Mouse (Mus musculus): ENCODE results near the gene Tspan15. TPM values are rescaled to one million over a fixed set of nuclear protein-coding genes. Genes with fewer than 3 reads are reported as not detected.

Gene Tspan15
- total RNA-seq, 2 experiments from 2014 or later = 3.5 to 6.4 TPM

GRCm38 (mm10) chr10:62194461-62194860, 36.6 kb downstream of the Tspan15 start:
- no peak for DNase-seq
- intact Hi-C loops (cut with DNase I) = no loop called here

- no peak for DNase-seq
- intact Hi-C loops (cut with DNase I) = no loop called here
Observed at GRCm38 (mm10) chr10:62194043-62194442, 37.0 kb downstream of the Tspan15 start.

GRCm38 (mm10) chr10:62192701-62193157, 38.3 kb downstream of the Tspan15 start:
- intact Hi-C loops (cut with DNase I) = no loop called here
- peak; percentile 65 to 80 for DNase-seq

- intact Hi-C loops (cut with DNase I) = no loop called here
- DNase-seq = no peak
Observed at GRCm38 (mm10) chr10:62190821-62191220, 40.2 kb downstream of the Tspan15 start.

- intact Hi-C loops (cut with DNase I) = no loop called here
- DNase-seq = no peak
Observed at GRCm38 (mm10) chr10:62189910-62190309, 41.1 kb downstream of the Tspan15 start.

- intact Hi-C loops (cut with DNase I) = no loop called here
- no peak for DNase-seq
Observed at GRCm38 (mm10) chr10:62189303-62189702, 41.7 kb downstream of the Tspan15 start.

- peak; percentile 63 to 79 for DNase-seq
- intact Hi-C loops (cut with DNase I) = loop anchor here (1.0 kb wide), 1 partner anchor 55 kb away; no protein-coding TSS in a partner anchor
Observed at GRCm38 (mm10) chr10:62186882-62187281, 44.2 kb downstream of the Tspan15 start.

- intact Hi-C loops (cut with DNase I) = loop anchor here (1.0 to 5.0 kb wide), 5 partner anchors 78 to 306 kb away; partner anchors contain the start of gene Col13a1
Observed at GRCm38 (mm10) chr10:62183053-62183452, 48.0 kb downstream of the Tspan15 start.

GRCm38 (mm10) chr10:62182471-62183014, 48.5 kb downstream of the Tspan15 start:
- intact Hi-C loops (cut with DNase I) = loop anchor here (1.0 to 5.0 kb wide), 5 partner anchors 77 to 305 kb away; partner anchors contain the start of gene Col13a1
- no peak for DNase-seq

More at GRCm38 (mm10) chr10:62183053-62183452, 48.0 kb downstream of the Tspan15 start:
- DNase-seq = peak; percentile 89 to 91

- DNase-seq = no peak
- intact Hi-C loops (cut with DNase I) = loop anchor here (2.0 to 5.0 kb wide), 4 partner anchors 125 to 304 kb away; partner anchors contain the start of gene Col13a1
Observed at GRCm38 (mm10) chr10:62181701-62182100, 49.4 kb downstream of the Tspan15 start.

GRCm38 (mm10) chr10:62179944-62180343, 51.1 kb downstream of the Tspan15 start:
- DNase-seq = no peak
- intact Hi-C loops (cut with DNase I) = loop anchor here (5.0 kb wide), 3 partner anchors 203 to 303 kb away; partner anchors contain the start of gene Col13a1

GRCm38 (mm10) chr10:62174533-62175313, 56.3 kb downstream of the Tspan15 start:
- no peak for DNase-seq
- intact Hi-C loops (cut with DNase I) = no loop called here

- intact Hi-C loops (cut with DNase I) = no loop called here
- no peak for DNase-seq
Observed at GRCm38 (mm10) chr10:62173941-62174448, 57.1 kb downstream of the Tspan15 start.

GRCm38 (mm10) chr10:62172841-62173553, 58.1 kb downstream of the Tspan15 start:
- no peak for DNase-seq
- intact Hi-C loops (cut with DNase I) = no loop called here

- intact Hi-C loops (cut with DNase I) = no loop called here
Observed at GRCm38 (mm10) chr10:62162410-62162809, 68.6 kb downstream of the Tspan15 start.

GRCm38 (mm10) chr10:62149929-62150328, 81.1 kb downstream of the Tspan15 start:
- intact Hi-C loops (cut with DNase I) = loop anchor here (5.0 kb wide), 1 partner anchor 552 kb away; no protein-coding TSS in a partner anchor
- no peak for DNase-seq

More at GRCm38 (mm10) chr10:62162410-62162809, 68.6 kb downstream of the Tspan15 start:
- DNase-seq = no peak

- no peak for DNase-seq
- intact Hi-C loops (cut with DNase I) = loop anchor here (5.0 kb wide), 1 partner anchor 555 kb away; no protein-coding TSS in a partner anchor
Observed at GRCm38 (mm10) chr10:62147466-62148248, 83.4 kb downstream of the Tspan15 start.

- intact Hi-C loops (cut with DNase I) = loop anchor here (5.0 kb wide), 1 partner anchor 556 kb away; no protein-coding TSS in a partner anchor
Observed at GRCm38 (mm10) chr10:62145957-62146356, 85.1 kb downstream of the Tspan15 start.

GRCm38 (mm10) chr10:62143820-62144219, 87.2 kb downstream of the Tspan15 start, which contains the start of gene Fam241b:
Fam241b (minus strand) TSS chr10:62143920.
- intact Hi-C loops (cut with DNase I) = no loop called here
- DNase-seq = no peak

More at GRCm38 (mm10) chr10:62145957-62146356, 85.1 kb downstream of the Tspan15 start:
- DNase-seq = no peak

Measured in gastrocnemius, postnatal 36 days (tissue).